Mouse (Mus musculus): ENCODE measurements around the gene Gata2.

DNA sequence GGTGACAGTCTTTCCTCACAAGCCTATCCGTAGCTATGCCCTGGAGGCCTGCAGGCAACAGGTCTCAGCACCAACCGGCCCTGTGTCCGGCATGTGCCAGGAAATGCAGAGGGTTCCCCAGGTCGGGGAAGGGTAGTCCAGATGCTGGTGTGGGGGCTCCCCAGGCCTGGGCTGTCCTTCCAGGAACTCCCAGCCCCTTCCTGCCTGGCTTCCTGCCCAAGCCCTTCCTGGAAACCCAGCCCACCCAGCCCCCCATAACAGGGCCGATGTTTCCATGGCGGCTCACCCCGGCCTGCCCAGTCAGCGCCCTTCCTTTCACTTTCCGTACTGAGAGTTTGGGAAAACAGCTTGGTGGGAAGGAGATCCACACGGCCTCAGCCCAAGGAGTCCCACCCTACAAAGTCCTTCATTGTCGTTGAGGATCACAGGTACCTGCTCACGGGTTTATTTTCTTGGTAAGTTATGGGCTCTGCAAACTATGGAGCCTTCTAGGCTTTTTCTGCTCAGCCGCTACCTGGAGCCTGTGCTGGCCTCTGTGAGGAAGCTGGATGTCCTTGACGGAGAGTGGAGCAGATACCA is 41.5 kb upstream of the Gata2 start:
- TF ChIP-seq CTCF (IDR thresholded peaks at IDR 0.05; ENCODE audit: borderline replicate concordance, control insufficient read depth, extremely low read depth, insufficient read depth, low read length, poor library complexity) (no peak), POLR2A (IDR thresholded peaks at IDR 0.05; ENCODE audit: control insufficient read depth, extremely low read depth, insufficient read depth, low read length, poor library complexity) (no peak)
